Mouse (Mus musculus): Measurements from ENCODE around the gene Dpm1. TPM values are rescaled to one million over a fixed set of nuclear protein-coding genes. Genes with fewer than 3 reads are reported as not detected.

The Dpm1 gene
- total RNA-seq, 2 experiments from 2014 or later, result 68.5 to 75.8 TPM

- no peak for TF ChIP-seq CTCF (IDR thresholded peaks at IDR 0.05)
- Histone ChIP-seq H3K27ac (no peak overlapping the region), H3K4me3 (no peak overlapping the region)
- intact Hi-C loops (cut with DNase I), result no loop called here
- no peak for DNase-seq (ENCODE audit: extremely low spot score in 1 of 2, low spot score in 2 of 2)
These were observed 7.1 kb downstream of the Dpm1 start for GRCm38 (mm10) chr2:168223326-168223725.

- Histone ChIP-seq H3K4me3 (no peak overlapping the region), H3K27ac (no peak overlapping the region)
- intact Hi-C loops (cut with DNase I), result no loop called here
- DNase-seq (ENCODE audit: extremely low spot score in 1 of 2, low spot score in 2 of 2), result no peak
- TF ChIP-seq CTCF (IDR thresholded peaks at IDR 0.05), result no peak; the same call in 1 of the 2 replicates
These were observed 16.5 kb downstream of the Dpm1 start for GRCm38 (mm10) chr2:168213788-168214397.

DNA sequence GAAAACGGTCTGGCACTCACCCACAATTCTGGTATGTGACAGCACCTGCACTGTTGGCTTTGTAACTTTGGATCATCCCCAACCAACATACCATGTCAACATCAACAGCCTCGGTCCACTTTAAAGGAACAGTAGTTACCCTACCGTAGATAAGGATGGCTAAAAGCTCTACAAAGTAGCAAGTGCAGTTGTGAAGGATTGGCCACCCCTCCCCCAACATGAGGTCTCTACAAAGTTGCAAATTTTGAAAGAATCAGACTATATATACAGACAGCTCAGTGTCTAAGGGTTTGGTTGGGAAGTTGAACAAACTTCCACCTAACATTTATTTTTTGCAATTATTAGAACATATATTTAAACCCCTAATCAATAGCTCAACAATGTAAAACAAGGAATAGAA is 22.5 kb downstream of the Dpm1 start:
- TF ChIP-seq CTCF (IDR thresholded peaks at IDR 0.05), result no peak
- Histone ChIP-seq H3K27ac (peak overlapping the region; percentile 100), H3K4me3 (no peak overlapping the region)
- DNase-seq (ENCODE audit: extremely low spot score in 1 of 2, low spot score in 2 of 2), result no peak
- intact Hi-C loops (cut with DNase I), result loop anchor here (1.0 to 10.0 kb wide), 3 partner anchors 23 to 523 kb away; partner anchors contain the start of genes Cebpb, Dpm1, Gm20716 and Mocs3

- DNase-seq (ENCODE audit: extremely low spot score in 1 of 2, low spot score in 2 of 2), result peak; percentile 93
- Histone ChIP-seq H3K27ac (peak within 1 kb of the TSS; percentile 100), H3K4me3 (peak within 1 kb of the TSS; percentile 97)
- TF ChIP-seq CTCF (IDR thresholded peaks at IDR 0.05), result peak; percentile 81
- intact Hi-C loops (cut with DNase I), result loop anchor here (1.0 to 10.0 kb wide), 4 partner anchors 24 to 522 kb away; partner anchors contain the start of genes Cebpb, Dpm1, Gm20716 and Mocs3
These were observed 23.4 kb downstream of the Dpm1 start, which contains the start of gene Adnp for GRCm38 (mm10) chr2:168206725-168207644. Adnp (minus strand) TSS chr2:168207112.

GRCm38 (mm10) chr2:168205681-168206631 is 24.4 kb downstream of the Dpm1 start:
- TF ChIP-seq CTCF (IDR thresholded peaks at IDR 0.05), result no peak
- Histone ChIP-seq H3K27ac (peak overlapping the region; percentile 93), H3K4me3 (peak overlapping the region; percentile 97)
- intact Hi-C loops (cut with DNase I), result loop anchor here (1.0 to 10.0 kb wide), 4 partner anchors 25 to 521 kb away; partner anchors contain the start of genes Cebpb, Dpm1, Gm20716 and Mocs3
- peak in 1 of 2 experiments; percentile 25 for DNase-seq (ENCODE audit: extremely low spot score in 1 of 2, low spot score in 2 of 2)

DNA sequence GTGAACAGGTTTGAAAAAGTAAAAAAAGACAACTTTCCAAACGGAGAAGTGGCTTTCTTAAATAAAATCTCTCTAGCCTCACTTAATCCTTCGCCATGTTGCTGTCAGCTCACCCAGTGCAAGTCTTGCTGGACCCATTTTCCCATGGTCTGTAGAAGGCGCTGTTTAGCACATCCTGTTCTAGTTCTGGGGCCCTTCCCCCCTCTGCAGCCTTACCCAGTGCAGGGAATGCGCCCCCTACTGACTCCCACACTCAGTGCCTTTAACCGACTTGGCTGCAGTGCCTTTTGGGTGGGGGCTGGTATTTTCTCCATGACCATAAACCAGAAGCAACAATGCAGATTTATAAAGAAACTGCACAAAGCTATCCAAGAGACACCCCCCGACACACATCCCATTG is 25.1 kb downstream of the Dpm1 start:
- peak; percentile 87 to 90 for DNase-seq (ENCODE audit: extremely low spot score in 1 of 2, low spot score in 2 of 2)
- intact Hi-C loops (cut with DNase I), result loop anchor here (2.0 to 10.0 kb wide), 2 partner anchors 90 to 520 kb away; partner anchors contain the start of genes Cebpb and Tmem189
- Histone ChIP-seq H3K27ac (peak overlapping the region; percentile 93), H3K4me3 (peak overlapping the region; percentile 97)
- TF ChIP-seq CTCF (IDR thresholded peaks at IDR 0.05), result peak; percentile 95

DNA sequence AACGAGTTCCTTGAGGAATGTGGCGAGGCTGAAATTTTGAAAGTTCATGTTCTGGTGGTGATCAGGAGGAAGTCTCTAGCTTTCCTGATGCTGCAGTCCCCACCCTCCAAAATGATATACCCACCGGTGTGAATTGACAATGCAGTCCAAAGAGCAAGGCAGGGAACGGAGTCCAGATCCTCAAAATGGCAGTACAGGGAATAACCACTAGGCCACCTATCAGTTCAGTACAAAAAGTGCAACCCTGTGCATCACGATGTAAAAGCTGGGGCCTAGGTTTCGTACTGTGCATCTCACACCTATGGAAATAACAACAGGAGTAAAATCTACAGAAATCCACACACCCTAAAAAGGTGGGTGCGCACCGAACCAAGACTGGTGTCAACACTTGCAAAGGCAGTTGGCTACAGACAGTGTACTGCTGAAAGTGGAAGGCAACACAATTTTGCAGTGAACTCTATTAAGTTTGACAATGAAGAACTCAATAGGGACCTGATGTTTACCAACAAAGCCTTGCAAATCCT is 25.9 kb downstream of the Dpm1 start:
- intact Hi-C loops (cut with DNase I), result loop anchor here (2.0 to 10.0 kb wide), 2 partner anchors 90 to 520 kb away; partner anchors contain the start of genes Cebpb and Tmem189
- Histone ChIP-seq H3K4me3 (peak overlapping the region; percentile 97), H3K27ac (no peak overlapping the region)
- no peak for DNase-seq (ENCODE audit: extremely low spot score in 1 of 2, low spot score in 2 of 2)
- no peak; the same call in 1 of the 2 replicates for TF ChIP-seq CTCF (IDR thresholded peaks at IDR 0.05)

GRCm38 (mm10) chr2:168200014-168200691 is 30.2 kb downstream of the Dpm1 start:
- TF ChIP-seq CTCF (IDR thresholded peaks at IDR 0.05), result no peak
- intact Hi-C loops (cut with DNase I), result loop anchor here (10.0 kb wide), 1 partner anchor 515 kb away; the partner anchor contains the start of genes Cebpb and Tmem189
- DNase-seq (ENCODE audit: extremely low spot score in 1 of 2, low spot score in 2 of 2), result no peak
- H3K27ac ChIP-seq, result no peak overlapping the region
- no peak overlapping the region for H3K4me3 ChIP-seq

GRCm38 (mm10) chr2:168199476-168199875 is 30.9 kb downstream of the Dpm1 start:
- no peak for DNase-seq (ENCODE audit: extremely low spot score in 1 of 2, low spot score in 2 of 2)
- no peak for TF ChIP-seq CTCF (IDR thresholded peaks at IDR 0.05)
- intact Hi-C loops (cut with DNase I), result no loop called here
- no peak overlapping the region for H3K27ac ChIP-seq
- no peak overlapping the region for H3K4me3 ChIP-seq

- TF ChIP-seq CTCF (IDR thresholded peaks at IDR 0.05), result no peak
- Histone ChIP-seq H3K4me3 (no peak overlapping the region), H3K27ac (no peak overlapping the region)
- intact Hi-C loops (cut with DNase I), result no loop called here
- no peak for DNase-seq (ENCODE audit: extremely low spot score in 1 of 2, low spot score in 2 of 2)
These were observed 32.0 kb downstream of the Dpm1 start for GRCm38 (mm10) chr2:168198421-168198820.

Measured in left cerebral cortex, adult 2 months (tissue).